Mouse (Mus musculus) right cerebral cortex, postnatal 25 days (tissue): ENCODE measurements at regions not wholly inside any gene's neighbourhood (a gene's known extent, or its start where the extent isn't known, plus 50 kb on each side); places are given as distances from the start of the nearest gene placed in this dataset.

Source experiments
- DNase-seq: peaks from one replicate; pipeline ENCODE4 v3.0.0; 2022

- peak; percentile 57 for DNase-seq
These were observed 55.5 kb upstream of the Brd7 start for GRCm38 (mm10) chr8:88417307-88418095.

- DNase-seq = no peak
These were observed 61.3 kb upstream of the Brd7 start for GRCm38 (mm10) chr8:88423264-88423663.

- DNase-seq = no peak
These were observed 66.6 kb upstream of the Brd7 start for GRCm38 (mm10) chr8:88428560-88428959.

DNA sequence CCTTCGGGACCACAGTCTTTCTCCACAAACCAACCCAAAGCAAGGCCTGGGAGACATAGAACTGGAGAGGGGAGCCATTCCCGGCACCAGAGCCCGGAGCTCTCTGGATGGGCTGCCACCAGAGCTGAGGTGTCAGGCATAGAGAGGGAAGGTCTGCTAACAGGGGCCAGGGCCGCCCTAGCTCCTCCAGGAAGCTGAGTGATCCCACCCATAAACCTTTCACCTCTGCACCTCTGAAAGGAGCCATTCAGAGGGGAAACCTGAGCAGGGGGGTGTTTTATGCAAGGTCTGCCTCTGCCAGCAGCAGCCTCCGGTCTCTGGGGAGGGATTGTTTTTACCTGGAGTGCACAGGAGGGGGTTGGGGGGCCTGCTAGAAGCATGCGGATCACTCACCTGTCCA is 69.4 kb upstream of the Brd7 start:
- DNase-seq = no peak

- no peak for DNase-seq
These were observed 73.7 kb upstream of the Brd7 start for GRCm38 (mm10) chr8:88435686-88436085.

DNA sequence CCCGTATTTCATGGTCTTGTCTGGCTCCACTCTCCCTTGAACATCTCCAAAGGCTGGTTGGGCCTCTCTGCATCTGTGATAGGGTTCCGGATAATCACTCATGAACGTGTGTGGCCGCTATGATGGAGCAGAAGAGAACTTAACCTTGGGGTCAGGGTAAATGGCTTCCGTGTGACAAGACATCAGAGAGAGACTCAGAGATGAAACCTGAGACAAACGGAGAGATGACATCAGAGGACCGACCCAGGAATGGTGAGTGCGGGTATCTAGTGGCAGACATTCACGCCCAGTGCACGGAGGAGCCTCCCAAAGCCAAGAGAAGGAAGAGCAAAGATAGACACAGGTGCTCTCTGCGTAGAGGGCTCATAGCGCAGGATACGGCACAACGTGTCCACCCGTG is 78.2 kb upstream of the Brd7 start:
- DNase-seq = no peak

DNA sequence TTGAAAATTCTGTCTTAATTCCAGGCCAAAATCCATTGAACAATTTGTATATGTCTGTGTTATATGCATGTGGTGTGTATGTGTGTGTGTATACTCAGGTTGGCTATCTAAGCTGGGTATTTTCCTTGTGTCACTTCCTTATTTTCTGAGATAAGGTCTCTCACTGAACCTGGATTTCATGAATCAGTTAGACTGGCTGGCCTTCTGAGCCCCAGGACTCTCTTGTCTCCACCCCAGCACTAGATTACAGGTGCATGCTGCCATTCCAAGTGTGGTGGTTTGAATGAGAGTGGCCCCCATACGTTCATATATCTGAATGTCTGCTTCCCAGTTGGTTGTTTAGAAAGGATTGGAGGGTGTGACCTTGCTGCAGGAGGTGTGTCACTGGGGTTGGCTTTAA is 77.8 kb upstream of the Nkd1 start:
- no peak for DNase-seq

- DNase-seq = no peak
These were observed 73.7 kb upstream of the Nkd1 start for GRCm38 (mm10) chr8:88447406-88447805.

DNA sequence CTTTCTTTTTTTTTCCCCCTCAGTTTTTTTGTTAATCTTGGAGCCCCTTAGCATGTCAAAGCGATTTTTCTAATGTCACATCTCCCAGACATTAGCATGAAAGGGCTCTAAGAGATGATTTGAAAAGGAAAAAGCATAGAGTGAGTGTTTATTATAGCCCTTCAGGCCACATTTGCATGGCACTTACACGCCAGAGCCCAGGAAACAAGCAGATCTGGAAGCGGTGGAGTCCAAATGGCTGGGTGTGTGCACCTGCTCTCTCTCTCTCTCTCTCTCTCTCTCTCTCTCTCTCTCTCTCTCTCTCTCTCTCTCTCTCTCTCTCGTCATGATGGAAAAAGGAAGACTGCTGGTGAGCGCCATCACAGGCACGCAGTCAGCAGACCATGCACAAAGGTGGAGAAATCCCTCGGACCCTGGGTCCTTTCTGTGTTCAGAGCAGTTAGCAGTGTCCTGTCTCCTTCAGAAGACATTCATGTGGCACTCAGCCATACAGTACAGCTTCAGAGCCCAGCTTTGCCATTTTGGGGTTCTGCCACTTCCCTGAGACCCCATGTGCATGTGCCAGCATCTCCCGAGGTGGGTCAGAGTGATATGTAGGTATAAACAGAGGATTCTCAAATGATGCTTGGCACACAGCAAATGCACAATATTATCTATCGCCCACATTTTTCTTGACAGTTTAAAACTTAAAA is 73.2 kb upstream of the Nkd1 start:
- DNase-seq = no peak

- DNase-seq = no peak
These were observed 72.2 kb upstream of the Nkd1 start for GRCm38 (mm10) chr8:88449001-88449400.

DNA sequence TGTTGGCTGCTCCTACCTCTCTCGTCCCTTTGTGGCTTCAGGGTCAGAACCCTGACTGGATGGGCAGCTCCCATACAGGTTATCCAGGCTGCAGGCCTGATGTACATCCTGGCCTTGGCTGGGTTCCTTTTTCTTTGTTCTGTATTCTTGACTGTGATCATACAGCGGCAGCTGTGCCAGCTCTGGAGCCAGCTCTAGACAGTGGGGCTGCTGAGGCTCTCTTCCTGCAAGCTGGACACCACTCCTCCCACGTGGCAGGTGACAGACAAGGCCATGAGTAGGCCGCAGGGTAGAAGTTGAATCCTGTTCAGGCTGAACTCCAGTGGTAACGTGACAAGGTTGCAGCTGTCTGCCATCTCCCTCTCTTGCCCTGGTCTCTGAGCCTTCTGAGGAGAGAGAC is 71.6 kb upstream of the Nkd1 start:
- no peak for DNase-seq

DNA sequence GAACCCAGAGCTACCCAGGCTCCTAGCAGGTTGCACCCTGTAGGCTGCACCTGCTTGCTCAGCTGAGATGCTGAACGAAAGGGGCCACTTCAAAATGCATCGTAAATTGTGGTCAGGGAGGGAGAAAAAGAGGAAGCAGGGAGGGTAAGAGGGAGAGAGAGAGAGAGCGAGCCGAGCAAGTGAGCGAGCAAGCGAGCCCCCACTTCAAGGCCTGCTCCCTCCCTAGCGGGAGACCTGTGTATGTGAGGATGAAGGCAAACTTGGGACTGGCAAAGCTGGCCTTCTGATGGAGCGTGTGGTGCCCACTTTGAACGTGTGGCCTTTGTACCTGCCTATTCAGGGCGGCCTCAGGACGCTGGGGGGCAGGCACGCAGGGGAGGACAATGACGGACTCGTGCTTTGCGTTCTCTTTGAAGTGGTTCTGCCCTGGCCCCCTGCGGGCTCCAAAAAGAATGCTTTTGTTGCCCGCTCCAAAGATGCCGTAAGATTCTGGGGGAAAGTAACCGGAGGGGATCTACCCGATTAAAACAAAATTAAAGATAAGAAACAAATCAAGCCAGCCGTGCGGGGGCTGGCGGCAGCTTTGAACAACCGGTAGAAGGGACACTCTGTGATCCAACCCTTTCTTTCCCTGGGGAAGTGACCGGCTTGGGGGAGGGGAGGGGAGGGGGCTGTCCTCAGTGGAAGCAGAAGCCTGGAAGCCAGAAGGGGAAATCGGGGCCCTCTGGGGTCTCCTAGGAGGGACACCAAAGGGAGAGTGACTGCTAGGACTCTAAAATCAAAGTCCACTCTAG is 70.1 kb upstream of the Nkd1 start:
- no peak for DNase-seq

- no peak for DNase-seq
These were observed 69.3 kb upstream of the Nkd1 start for GRCm38 (mm10) chr8:88451658-88452500.

DNA sequence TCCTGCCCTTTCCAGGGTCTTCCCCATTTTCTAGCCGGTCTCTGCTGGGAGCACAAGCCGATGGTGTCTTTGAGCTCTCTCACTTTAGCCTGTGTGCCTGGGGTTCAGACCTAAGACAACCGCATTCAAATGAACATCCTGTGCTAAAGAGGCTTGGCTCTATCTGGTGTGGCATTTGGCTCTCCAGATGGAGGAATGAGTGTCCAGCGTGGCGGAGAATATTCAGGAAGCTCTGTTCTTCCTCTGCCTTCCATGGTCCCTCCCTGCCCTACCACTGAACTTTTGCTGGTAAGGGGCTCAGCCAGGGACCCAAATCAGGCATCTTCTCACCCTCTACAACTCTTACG is 68.7 kb upstream of the Nkd1 start:
- no peak for DNase-seq

DNA sequence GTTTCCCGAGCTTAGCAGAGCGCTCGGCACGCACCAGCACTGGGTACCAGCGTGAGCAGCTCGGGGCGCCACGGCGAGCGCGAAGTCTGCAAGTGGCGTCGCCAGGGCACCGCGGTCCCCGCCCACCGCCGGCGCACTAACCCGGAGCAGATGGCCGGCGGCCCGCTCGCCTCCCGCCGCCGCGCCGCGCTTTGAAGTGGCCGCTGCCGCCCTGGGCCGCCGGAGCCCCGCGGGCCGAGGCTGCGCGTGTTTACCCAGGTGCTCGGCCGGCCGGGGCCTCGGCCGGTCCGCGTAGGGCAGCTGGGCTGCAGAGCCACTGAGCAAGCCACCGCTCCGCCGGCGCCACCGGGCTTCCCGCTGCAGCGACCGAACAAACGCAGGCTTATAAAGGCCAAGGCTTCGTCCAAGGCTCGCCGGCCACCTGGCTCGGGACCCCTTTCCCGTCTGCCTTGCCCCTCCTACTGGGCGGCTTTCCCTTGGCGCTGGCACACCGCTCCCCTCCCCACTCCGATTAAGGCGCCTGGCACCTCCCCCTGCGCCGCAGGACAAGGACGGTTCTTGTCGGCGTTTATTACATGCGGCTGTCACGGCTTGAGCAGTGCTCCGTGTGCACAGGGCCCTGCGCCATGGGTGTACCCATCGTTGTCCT is 67.0 kb upstream of the Nkd1 start:
- DNase-seq = peak; percentile 61

DNA sequence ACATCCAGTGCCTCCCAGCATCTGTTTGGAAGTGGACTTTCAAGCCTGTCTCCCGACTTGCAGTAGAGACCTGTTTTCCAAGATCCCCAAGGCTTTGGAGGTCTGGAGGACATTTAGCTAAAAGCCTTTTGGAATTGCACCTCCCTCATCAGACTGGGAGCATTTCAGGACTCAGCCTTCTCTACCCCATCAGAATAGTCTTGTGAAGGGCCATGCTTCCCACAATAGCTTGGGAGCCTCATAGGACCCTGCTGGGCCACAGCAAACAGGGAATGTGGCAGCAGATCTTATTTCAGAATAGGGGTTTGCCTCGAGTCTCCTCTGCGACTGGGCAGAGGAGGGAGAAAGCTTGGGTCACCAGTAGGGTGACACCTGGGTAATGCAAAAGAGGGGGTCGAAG is 66.2 kb upstream of the Nkd1 start:
- DNase-seq = no peak

GRCm38 (mm10) chr8:88455434-88456020 is 65.6 kb upstream of the Nkd1 start:
- DNase-seq = no peak

DNA sequence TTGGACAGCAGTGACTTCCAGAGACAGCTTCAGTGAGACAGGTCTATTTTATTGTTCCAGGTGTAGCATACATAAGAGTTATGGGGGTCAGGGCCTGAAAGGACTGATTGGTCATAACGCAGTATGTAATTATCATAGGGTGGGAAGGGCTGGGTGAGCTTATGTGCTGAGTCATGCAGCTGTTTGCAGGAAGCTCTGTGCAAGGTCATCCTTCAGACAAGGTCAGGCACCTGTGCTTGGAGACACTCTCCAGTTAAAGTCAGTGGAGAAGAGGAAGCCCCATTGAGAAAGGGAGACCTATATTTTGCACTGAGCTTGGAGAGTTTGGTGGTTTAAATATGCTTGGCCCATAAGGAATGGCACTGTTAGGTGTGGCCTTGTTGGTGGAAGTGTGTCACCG is 62.0 kb upstream of the Nkd1 start:
- DNase-seq = no peak

DNA sequence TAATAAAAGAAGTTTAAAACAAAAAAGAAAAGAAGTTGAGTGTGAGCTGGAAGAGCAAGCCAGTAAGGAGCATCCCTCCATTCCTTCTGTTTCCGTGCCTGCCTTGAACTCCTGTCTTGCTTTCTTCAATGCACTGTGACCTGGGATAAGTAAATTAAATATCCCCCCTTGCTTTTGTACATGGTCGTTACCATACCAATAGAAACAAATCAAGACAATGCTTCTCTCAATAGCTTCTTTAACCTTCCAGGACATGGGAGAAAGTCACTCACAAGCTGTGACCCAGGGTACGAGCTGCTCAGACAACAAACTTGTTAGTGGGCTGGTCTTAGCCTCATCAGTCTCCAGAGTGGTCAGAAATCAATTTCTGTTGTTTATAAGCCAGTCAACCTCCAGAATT is 53.4 kb upstream of the Nkd1 start:
- no peak for DNase-seq

DNA sequence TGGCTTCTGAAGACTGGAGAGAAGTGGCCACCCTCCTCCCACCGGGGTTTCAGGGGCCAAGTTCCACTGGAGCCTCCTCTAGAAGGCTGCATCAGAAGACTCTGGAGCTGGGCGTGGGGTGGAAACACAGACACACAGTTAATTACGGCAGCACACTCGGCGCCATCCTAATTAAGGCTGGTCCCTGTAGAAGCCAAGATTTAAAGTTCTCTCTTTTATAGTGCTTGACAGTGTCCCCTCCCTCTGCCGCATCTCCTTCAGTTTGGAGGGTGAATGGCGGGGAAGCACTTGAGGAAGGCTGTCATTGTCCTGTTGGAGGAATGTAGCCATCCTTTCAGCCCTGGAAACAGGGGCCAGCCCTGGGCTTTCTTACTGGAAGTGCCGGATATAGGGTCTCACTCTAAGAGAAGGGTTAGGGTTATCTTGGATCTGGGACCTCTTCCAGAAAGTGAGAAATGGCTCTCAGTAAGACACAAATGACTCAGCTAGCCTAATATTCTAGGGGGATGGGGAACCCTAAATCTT is 50.2 kb upstream of the Nkd1 start:
- no peak for DNase-seq
